Mouse (Mus musculus): ENCODE data around the gene Fcrl5. TPM values are rescaled to one million over a fixed set of nuclear protein-coding genes. Genes with fewer than 3 reads are reported as not detected.

Fcrl5 gene
- polyA plus RNA-seq, 1 experiment from 2014 or later, result not detected

GRCm38 (mm10) chr3:87409196-87409935 is 26.2 kb upstream of the Fcrl5 start:
- DNase-seq, result no peak
- no peaks in the 10 kb centered on the region for H3K36me3 ChIP-seq (replicated peaks; ENCODE audit: insufficient read depth, low read length)
- H3K27ac ChIP-seq (ENCODE audit: low read depth), result no peak overlapping the region
- H3K4me1 ChIP-seq (ENCODE audit: insufficient read depth), result no peaks in the 10 kb centered on the region
- no peak overlapping the region for H3K4me3 ChIP-seq (ENCODE audit: low read depth, low read length)
- ATAC-seq, result no peak
- TF ChIP-seq CTCF (IDR thresholded peaks at IDR 0.05; ENCODE audit: low read depth), result no peak
- no peak for TF ChIP-seq EP300 (IDR thresholded peaks at IDR 0.05; ENCODE audit: low read depth)
- H3K27me3 ChIP-seq (ENCODE audit: insufficient read depth, low read length), result no peaks in the 10 kb centered on the region
- 74% methylated on average over 4 of the region's 4 CpGs for WGBS (ENCODE audit: insufficient replicate concordance)
- no peak overlapping the region for H3K4me2 ChIP-seq (ENCODE audit: low read depth, low read length)
- no peak overlapping the region for H3K9ac ChIP-seq (replicated peaks)
- no peaks in the 10 kb centered on the region for H3K9me3 ChIP-seq (ENCODE audit: low read length)

DNA sequence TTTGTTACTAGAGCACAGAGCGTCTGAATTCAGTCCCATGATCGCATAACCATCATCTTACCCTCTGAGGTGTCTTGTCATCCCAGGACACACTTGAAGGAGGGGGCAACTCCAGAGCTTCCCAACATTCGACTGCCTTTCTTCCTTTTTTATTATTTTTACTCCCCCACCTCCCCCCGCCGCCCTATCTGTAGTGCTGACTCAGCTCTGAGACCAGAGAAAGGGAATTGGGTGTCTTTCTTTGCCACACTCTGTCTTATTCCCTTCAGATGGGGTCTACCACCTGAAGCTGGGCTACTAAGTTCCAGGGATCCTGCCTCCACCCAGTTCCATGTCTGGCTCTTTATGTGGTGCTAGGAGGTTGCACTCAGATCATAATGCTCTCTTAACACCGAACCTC is 25.0 kb upstream of the Fcrl5 start:
- ATAC-seq (no peak), DNase-seq (no peak)
- Histone ChIP-seq H3K4me3 (ENCODE audit: low read depth, low read length) (no peak overlapping the region), H3K27ac (ENCODE audit: low read depth) (no peak overlapping the region), H3K9me3 (ENCODE audit: low read length) (no peaks in the 10 kb centered on the region), H3K4me2 (ENCODE audit: low read depth, low read length) (no peak overlapping the region), H3K27me3 (ENCODE audit: insufficient read depth, low read length) (no peaks in the 10 kb centered on the region), H3K9ac (replicated peaks) (no peak overlapping the region), H3K4me1 (ENCODE audit: insufficient read depth) (no peaks in the 10 kb centered on the region), H3K36me3 (replicated peaks; ENCODE audit: insufficient read depth, low read length) (no peaks in the 10 kb centered on the region)
- TF ChIP-seq EP300 (IDR thresholded peaks at IDR 0.05; ENCODE audit: low read depth) (no peak), CTCF (IDR thresholded peaks at IDR 0.05; ENCODE audit: low read depth) (no peak)
- 70% methylated on average over 6 of the region's 6 CpGs for WGBS (ENCODE audit: insufficient replicate concordance)

- DNase-seq (peak; percentile 66), ATAC-seq (peak; percentile 48)
- no peaks in the 10 kb centered on the region for H3K4me1 ChIP-seq (ENCODE audit: insufficient read depth)
- TF ChIP-seq CTCF (IDR thresholded peaks at IDR 0.05; ENCODE audit: low read depth) (peak; percentile 91), EP300 (IDR thresholded peaks at IDR 0.05; ENCODE audit: low read depth) (no peak)
- H3K36me3 ChIP-seq (replicated peaks; ENCODE audit: insufficient read depth, low read length), result no peaks in the 10 kb centered on the region
- no peaks in the 10 kb centered on the region for H3K9me3 ChIP-seq (ENCODE audit: low read length)
- no peak overlapping the region for H3K4me3 ChIP-seq (ENCODE audit: low read depth, low read length)
- H3K27me3 ChIP-seq (ENCODE audit: insufficient read depth, low read length), result no peaks in the 10 kb centered on the region
- no peak overlapping the region for H3K4me2 ChIP-seq (ENCODE audit: low read depth, low read length)
- WGBS (ENCODE audit: insufficient replicate concordance), result 16% methylated on average over 12 of the region's 12 CpGs
- H3K9ac ChIP-seq (replicated peaks), result no peak overlapping the region
- H3K27ac ChIP-seq (ENCODE audit: low read depth), result no peak overlapping the region
Measured at GRCm38 (mm10) chr3:87411150-87411549, 24.4 kb upstream of the Fcrl5 start.

DNA sequence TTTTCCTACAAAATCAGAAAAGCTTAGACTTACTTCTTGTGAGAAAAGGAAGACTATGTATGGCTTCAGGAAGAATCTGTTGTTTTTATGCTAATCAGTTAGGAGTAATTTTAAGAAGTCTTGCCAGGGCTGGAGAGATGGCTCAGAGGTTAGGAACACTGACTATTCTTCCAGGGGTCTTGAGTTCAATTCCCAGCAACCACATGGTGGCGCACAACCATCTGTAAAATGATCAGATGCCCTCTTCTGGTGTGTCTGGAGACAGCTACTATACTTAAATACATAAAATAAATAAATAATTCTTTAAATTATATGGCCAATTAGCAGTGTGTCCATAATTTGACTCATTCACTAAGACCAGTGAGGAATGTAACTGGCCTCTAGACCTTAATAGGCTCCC is 14.9 kb upstream of the Fcrl5 start:
- no peaks in the 10 kb centered on the region for H3K4me1 ChIP-seq (ENCODE audit: insufficient read depth)
- no peak overlapping the region for H3K4me2 ChIP-seq (ENCODE audit: low read depth, low read length)
- H3K27ac ChIP-seq (ENCODE audit: low read depth), result no peak overlapping the region
- TF ChIP-seq CTCF (IDR thresholded peaks at IDR 0.05; ENCODE audit: low read depth) (0 out of 2 replicates have a peak, but pooled peaks have one; percentile 2), EP300 (IDR thresholded peaks at IDR 0.05; ENCODE audit: low read depth) (no peak)
- no peak overlapping the region for H3K9ac ChIP-seq (replicated peaks)
- H3K9me3 ChIP-seq (ENCODE audit: low read length), result no peaks in the 10 kb centered on the region
- H3K4me3 ChIP-seq (ENCODE audit: low read depth, low read length), result no peak overlapping the region
- WGBS (ENCODE audit: insufficient replicate concordance), result 55% methylated on average over 1 of the region's 1 CpGs
- DNase-seq, result no peak
- no peaks in the 10 kb centered on the region for H3K27me3 ChIP-seq (ENCODE audit: insufficient read depth, low read length)
- ATAC-seq, result no peak
- H3K36me3 ChIP-seq (replicated peaks; ENCODE audit: insufficient read depth, low read length), result no peaks in the 10 kb centered on the region

DNA sequence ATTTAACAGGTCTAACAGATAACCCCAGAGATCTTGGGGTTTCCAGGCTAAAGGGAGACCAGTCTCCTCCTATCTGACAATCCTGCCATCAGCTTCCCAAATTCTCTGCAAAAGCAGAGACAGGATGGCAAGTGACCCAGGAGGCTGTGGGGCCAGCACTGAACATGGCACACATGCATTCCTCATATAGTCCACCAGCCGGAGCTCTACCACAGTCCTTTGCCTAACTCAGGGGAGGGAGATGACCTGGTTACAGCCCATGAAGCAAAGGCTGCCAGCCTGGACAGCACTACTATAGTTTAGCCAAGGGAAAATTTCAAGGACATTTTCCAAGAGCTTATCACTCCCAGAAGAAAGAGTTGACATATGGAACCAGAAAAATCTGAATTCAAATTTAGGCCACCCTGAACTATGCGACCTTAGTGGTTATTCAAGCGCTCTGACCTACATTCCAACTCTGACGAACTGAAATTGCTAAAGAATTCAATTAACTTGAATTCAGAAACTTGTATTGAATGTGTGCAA is 13.1 kb upstream of the Fcrl5 start:
- Histone ChIP-seq H3K4me2 (ENCODE audit: low read depth, low read length) (no peak overlapping the region), H3K27ac (ENCODE audit: low read depth) (no peak overlapping the region), H3K9me3 (ENCODE audit: low read length) (no peaks in the 10 kb centered on the region), H3K4me1 (ENCODE audit: insufficient read depth) (no peaks in the 10 kb centered on the region), H3K9ac (replicated peaks) (no peak overlapping the region), H3K36me3 (replicated peaks; ENCODE audit: insufficient read depth, low read length) (no peaks in the 10 kb centered on the region), H3K27me3 (ENCODE audit: insufficient read depth, low read length) (no peaks in the 10 kb centered on the region), H3K4me3 (ENCODE audit: low read depth, low read length) (no peak overlapping the region)
- TF ChIP-seq CTCF (IDR thresholded peaks at IDR 0.05; ENCODE audit: low read depth) (peak; percentile 30; the same call in 1 of the 2 replicates), EP300 (IDR thresholded peaks at IDR 0.05; ENCODE audit: low read depth) (no peak)
- 81% methylated on average over 4 of the region's 4 CpGs for WGBS (ENCODE audit: insufficient replicate concordance)
- ATAC-seq (no peak), DNase-seq (no peak)

- H3K9me3 ChIP-seq (ENCODE audit: low read length), result no peaks in the 10 kb centered on the region
- whole genome bisulfite sequencing (ENCODE audit: insufficient replicate concordance), result 41% methylated on average over 1 of the region's 1 CpGs
- no peak for DNase-seq
- no peak for ATAC-seq
- H3K4me1 ChIP-seq (ENCODE audit: insufficient read depth), result no peaks in the 10 kb centered on the region
- no peaks in the 10 kb centered on the region for H3K36me3 ChIP-seq (replicated peaks; ENCODE audit: insufficient read depth, low read length)
- TF ChIP-seq CTCF (IDR thresholded peaks at IDR 0.05; ENCODE audit: low read depth) (no peak), EP300 (IDR thresholded peaks at IDR 0.05; ENCODE audit: low read depth) (no peak)
- no peak overlapping the region for H3K27ac ChIP-seq (ENCODE audit: low read depth)
- H3K27me3 ChIP-seq (ENCODE audit: insufficient read depth, low read length), result no peaks in the 10 kb centered on the region
- no peak overlapping the region for H3K4me3 ChIP-seq (ENCODE audit: low read depth, low read length)
- no peak overlapping the region for H3K4me2 ChIP-seq (ENCODE audit: low read depth, low read length)
- H3K9ac ChIP-seq (replicated peaks), result no peak overlapping the region
Measured at GRCm38 (mm10) chr3:87440586-87440985, 5.0 kb downstream of the Fcrl5 start.

All from liver, postnatal 0 days (tissue).